Mouse (Mus musculus): ENCODE data around the gene Ube4a.

DNA sequence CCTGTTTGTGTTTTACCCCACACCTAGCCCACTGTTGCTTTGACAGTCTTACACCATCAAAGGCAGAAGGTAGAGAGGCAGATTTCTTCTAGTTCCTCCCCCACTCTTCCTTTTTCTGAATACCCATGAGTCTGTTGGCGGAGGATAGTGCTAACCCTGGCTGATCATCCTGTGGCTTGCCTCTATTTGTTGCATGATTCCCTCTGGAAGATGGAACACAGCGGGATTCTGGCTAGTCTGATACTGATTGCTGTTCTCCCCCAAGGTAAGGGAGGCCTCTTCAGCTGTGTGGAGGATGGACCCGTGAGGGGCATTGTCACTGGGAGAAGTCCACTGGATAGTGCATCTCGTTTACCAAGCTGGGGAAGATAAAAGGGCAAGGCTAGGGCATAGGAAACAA lies 16.3 kb upstream of the Ube4a start, which contains the start of gene Cd3d:
- TF ChIP-seq EP300 (IDR thresholded peaks at IDR 0.05; ENCODE audit: low read depth) (no peak), CTCF (IDR thresholded peaks at IDR 0.05; ENCODE audit: low read depth) (no peak)

Data from heart, postnatal 0 days (tissue).